Mouse (Mus musculus) E14TG2a.4 (cell line): ENCODE measurements around the gene Pilrb2.
"Not testable (repeated sequence)": the region's sequence is repeated elsewhere in the genome, so short reads cannot be mapped to it uniquely, and the experiment has no call there.

ENCODE experiments used
- H3K27me3 ChIP-seq: 2 replicates; pipeline ENCODE4 v1.6.1; 2014; ENCODE audit warnings: low read length, control low read depth; ENCODE audit not compliant: insufficient read depth
- H3K36me3 ChIP-seq: 2 replicates; pipeline ENCODE4 v1.6.1; 2014; ENCODE audit warnings: low read length, control low read depth; ENCODE audit not compliant: insufficient read depth
- H3K4me1 ChIP-seq: replicated peaks from 2 replicates; pipeline ENCODE4 v1.6.1; 2014; ENCODE audit warnings: low read depth, low read length, control low read depth
- H3K4me3 ChIP-seq: replicated peaks from 2 replicates; pipeline ENCODE4 v1.5.1; 2014; ENCODE audit warnings: mild to moderate bottlenecking, low read length
- H3K9me3 ChIP-seq: 2 replicates; pipeline ENCODE4 v1.6.1; 2014; ENCODE audit warnings: low read length, control low read depth
- CTCF ChIP-seq: conservative IDR thresholded peaks from 2 replicates; pipeline ENCODE4 v1.5.1; 2014; ENCODE audit warnings: low read length
- NANOG ChIP-seq: IDR thresholded peaks from 2 replicates; pipeline ENCODE4 v1.6.1; 2014; ENCODE audit warnings: borderline replicate concordance, low read length, mixed read lengths
- POU5F1 ChIP-seq: IDR thresholded peaks from 2 replicates; pipeline ENCODE4 v1.6.1; 2014; ENCODE audit warnings: low read length, borderline replicate concordance

Pilrb2 gene

DNA sequence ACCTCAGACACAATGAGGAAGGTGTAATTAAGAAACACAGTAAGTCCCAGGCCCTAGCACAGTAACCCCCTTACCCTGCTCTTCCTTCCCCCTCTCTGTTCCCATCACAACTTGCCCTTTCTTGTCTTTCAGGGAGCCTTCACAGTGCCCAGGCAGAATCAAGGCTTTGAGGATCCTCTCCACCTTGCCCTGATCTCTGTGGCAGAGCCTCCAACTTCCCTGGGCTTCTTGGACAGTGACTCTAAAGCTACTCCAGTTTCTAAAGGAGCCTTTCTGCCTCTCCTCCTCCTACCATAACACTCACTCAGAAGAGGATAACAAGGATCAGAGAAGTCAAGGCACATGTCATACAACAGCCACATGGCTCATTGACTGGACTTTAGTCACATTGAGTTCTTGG lies 35.0 kb downstream of the Pilrb2 start:
- Histone ChIP-seq H3K9me3 (peaks cover 36% of the 10 kb centered on the region), H3K36me3 (no peaks in the 10 kb centered on the region), H3K27me3 (no peaks in the 10 kb centered on the region), H3K4me1 (no peaks in the 10 kb centered on the region), H3K4me3 (no peak overlapping the region)
- no peak for TF ChIP-seq POU5F1
- no peak for TF ChIP-seq CTCF
- no peak for TF ChIP-seq NANOG

DNA sequence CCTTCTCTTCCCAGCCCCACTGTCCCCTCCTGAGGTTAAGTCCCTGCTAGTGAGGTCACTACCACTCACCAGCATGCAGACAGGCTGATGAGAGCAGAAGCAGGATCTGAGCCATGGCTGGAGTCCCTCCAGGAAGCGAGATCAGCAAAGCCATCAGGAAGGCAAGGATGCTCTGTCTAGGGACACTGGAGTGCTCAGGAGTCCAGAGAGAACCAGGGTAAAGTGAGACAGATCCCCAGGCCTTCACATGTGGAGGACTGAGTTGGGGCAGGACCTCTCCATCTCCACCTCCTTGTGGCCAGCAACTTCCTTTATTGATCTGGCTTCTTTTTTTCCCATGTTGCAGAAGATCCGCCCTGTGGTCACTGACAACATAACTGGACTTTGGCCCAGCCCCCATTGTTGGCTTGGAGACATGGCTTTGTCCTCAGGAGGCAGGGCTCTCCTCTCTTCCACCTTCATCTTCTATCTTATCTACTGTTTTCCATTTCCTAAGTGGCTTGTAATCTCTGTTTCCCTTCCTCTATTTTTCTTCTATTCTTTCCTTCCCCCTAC lies 35.6 kb downstream of the Pilrb2 start, which contains the start of gene Pilra:
Gene Pilra, minus strand, starts transcription at position 316 of the 555 bp plus-strand sequence.
- not testable (repeated sequence) for H3K4me3 ChIP-seq, H3K4me1 ChIP-seq, H3K27me3 ChIP-seq, H3K36me3 ChIP-seq
- peaks cover 36% of the 10 kb centered on the region for H3K9me3 ChIP-seq

DNA sequence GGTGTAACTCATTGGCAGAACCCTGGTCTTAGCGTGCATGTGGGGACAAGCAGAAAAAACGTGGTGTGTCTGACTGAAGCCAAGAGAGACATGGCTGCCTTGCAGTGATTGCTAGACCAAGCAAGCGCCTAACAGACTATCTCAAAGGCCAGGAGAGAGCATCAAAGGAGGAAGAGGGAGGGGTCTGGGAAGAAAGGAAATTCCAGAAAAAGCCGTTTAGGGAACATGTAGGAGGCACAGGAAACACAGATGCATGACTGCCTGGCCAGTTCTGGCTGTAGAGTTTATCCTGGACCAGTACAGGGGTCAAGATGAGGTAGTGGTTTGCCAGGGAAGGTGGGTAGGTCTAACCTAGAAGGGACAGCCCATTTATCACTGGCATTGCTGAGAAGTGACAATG lies 38.1 kb downstream of the Pilrb2 start:
- TF ChIP-seq CTCF (no peak; the same call in 1 of the 2 replicates), NANOG (no peak), POU5F1 (no peak)
- no peaks in the 10 kb centered on the region for H3K4me1 ChIP-seq
- no peak overlapping the region for H3K4me3 ChIP-seq
- peaks cover 36% of the 10 kb centered on the region for H3K9me3 ChIP-seq
- H3K36me3 ChIP-seq: no peaks in the 10 kb centered on the region
- H3K27me3 ChIP-seq: no peaks in the 10 kb centered on the region

- Histone ChIP-seq H3K36me3 (no peaks in the 10 kb centered on the region), H3K9me3 (peaks cover 19% of the 10 kb centered on the region), H3K27me3 (no peaks in the 10 kb centered on the region), H3K4me3 (no peak overlapping the region), H3K4me1 (no peaks in the 10 kb centered on the region)
- TF ChIP-seq POU5F1 (no peak), CTCF (no peak), NANOG (no peak)
Measured at GRCm38 (mm10) chr5:137831506-137831905, 40.1 kb downstream of the Pilrb2 start.

DNA sequence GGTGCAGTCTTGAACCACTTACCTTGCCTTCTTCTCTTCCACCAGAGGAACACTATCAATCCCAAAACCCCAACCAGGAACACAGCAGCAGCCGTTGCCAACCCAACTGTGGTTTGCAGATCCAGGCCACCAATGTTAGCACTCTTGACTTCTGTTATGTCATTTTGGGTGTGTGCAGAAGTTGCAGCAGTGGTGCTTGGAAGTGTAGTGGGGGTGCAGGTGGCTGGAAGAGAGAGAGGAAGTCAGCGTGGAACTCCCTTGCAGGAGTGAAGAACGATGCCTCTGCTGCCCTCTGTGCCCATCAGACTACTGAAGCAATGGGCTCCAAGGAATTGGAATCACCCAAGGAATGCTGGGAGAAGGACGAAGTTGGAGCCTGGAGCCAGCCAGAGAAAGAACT lies 40.5 kb downstream of the Pilrb2 start:
- no peak overlapping the region for H3K4me3 ChIP-seq
- H3K9me3 ChIP-seq: peaks cover 16% of the 10 kb centered on the region
- TF ChIP-seq POU5F1: no peak
- TF ChIP-seq CTCF: no peak
- no peak for TF ChIP-seq NANOG
- no peaks in the 10 kb centered on the region for H3K4me1 ChIP-seq
- no peaks in the 10 kb centered on the region for H3K27me3 ChIP-seq
- no peaks in the 10 kb centered on the region for H3K36me3 ChIP-seq

DNA sequence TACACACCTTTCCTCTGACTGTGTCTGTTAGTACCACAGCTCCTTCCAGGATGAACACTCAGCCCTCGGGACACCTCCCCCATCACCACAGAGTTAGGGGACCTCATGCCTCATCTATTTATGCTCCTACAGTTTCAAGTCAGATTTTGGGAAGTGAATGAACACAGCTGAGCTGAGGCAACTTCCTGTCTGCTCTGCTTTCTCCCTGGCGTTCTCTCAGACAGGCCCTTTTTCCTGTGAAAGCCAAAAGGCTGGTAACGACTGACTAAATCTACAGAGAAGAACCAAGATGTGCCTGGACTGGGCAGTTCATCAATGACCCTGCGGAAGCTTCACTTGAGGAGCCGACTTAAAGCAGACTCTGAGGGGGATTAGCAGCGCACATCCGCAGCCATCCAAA lies 41.4 kb downstream of the Pilrb2 start:
- Histone ChIP-seq H3K4me1 (no peaks in the 10 kb centered on the region), H3K9me3 (peaks cover 9% of the 10 kb centered on the region; the same call in 1 of the 2 replicates), H3K36me3 (no peaks in the 10 kb centered on the region), H3K4me3 (no peak overlapping the region), H3K27me3 (no peaks in the 10 kb centered on the region)
- no peak for TF ChIP-seq POU5F1
- no peak for TF ChIP-seq CTCF
- no peak for TF ChIP-seq NANOG

DNA sequence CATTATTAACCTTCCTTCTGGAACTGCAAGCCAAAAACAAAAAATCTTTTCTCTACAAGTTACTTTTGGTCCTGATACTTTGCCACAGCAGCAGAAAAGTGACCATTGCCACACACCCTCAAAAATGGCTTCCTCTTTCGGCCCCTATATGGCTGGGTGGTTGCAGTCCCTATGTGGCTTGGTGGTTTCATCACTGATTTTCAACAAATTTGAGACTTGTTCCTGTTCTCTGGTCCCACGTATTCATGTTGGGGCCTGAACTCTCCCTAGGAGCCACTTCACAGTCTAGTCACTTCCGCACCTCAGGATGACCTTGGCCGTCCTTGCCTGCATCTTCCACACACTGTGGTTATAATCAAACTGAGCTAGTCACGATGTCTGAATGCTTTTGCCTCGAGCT lies 42.9 kb downstream of the Pilrb2 start:
- Histone ChIP-seq H3K36me3 (no peaks in the 10 kb centered on the region), H3K4me1 (no peaks in the 10 kb centered on the region), H3K9me3 (peaks cover 10% of the 10 kb centered on the region), H3K4me3 (no peak overlapping the region), H3K27me3 (no peaks in the 10 kb centered on the region)
- TF ChIP-seq POU5F1: no peak
- no peak for TF ChIP-seq NANOG
- TF ChIP-seq CTCF: no peak

- Histone ChIP-seq H3K36me3 (peaks cover 6% of the 10 kb centered on the region; the same call in 1 of the 2 replicates), H3K4me1 (no peaks in the 10 kb centered on the region), H3K27me3 (no peaks in the 10 kb centered on the region), H3K4me3 (no peak overlapping the region), H3K9me3 (peaks cover 23% of the 10 kb centered on the region)
- TF ChIP-seq NANOG (no peak), POU5F1 (no peak), CTCF (no peak)
Measured at GRCm38 (mm10) chr5:137826421-137826820, 45.2 kb downstream of the Pilrb2 start.

DNA sequence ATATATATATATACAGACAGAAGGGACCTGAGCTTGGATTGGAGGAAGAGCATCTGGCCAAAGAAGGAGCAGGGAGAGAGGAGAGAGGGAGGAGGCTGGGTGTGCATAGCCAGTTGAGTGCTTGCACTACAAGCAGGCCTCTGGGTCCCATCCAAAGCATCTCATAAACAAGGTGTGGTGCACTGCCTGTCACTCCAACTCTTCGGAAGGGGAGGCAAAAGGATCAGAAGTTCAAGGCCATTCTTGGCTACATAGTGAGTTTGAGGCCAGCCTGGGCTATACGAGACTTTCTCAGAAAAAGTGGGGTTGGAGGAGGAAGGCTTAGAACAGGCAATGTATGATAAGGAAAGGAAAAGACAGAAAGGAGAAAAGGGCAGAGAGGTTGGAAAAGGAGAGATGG lies 45.6 kb downstream of the Pilrb2 start:
- peaks cover 27% of the 10 kb centered on the region for H3K9me3 ChIP-seq
- H3K27me3 ChIP-seq: no peaks in the 10 kb centered on the region
- no peak overlapping the region for H3K4me3 ChIP-seq
- peaks cover 6% of the 10 kb centered on the region; the same call in 1 of the 2 replicates for H3K36me3 ChIP-seq
- H3K4me1 ChIP-seq: no peaks in the 10 kb centered on the region
- TF ChIP-seq POU5F1: no peak
- no peak for TF ChIP-seq NANOG
- no peak for TF ChIP-seq CTCF
